Mouse (Mus musculus) liver, embryonic 14.5 days (tissue): ENCODE measurements at regions not wholly inside any gene's neighbourhood (a gene's known extent, or its start where the extent isn't known, plus 50 kb on each side); places are given as distances from the start of the nearest gene placed in this dataset.

Experiments
- CTCF ChIP-seq: IDR thresholded peaks from 2 replicates; pipeline ENCODE4 v1.5.1; 2016; ENCODE audit warnings: antibody characterized with exemption, low read depth, control low read depth
- EP300 ChIP-seq: IDR thresholded peaks from 2 replicates; pipeline ENCODE4 v1.6.1; 2016; ENCODE audit warnings: antibody characterized with exemption, low read depth

DNA sequence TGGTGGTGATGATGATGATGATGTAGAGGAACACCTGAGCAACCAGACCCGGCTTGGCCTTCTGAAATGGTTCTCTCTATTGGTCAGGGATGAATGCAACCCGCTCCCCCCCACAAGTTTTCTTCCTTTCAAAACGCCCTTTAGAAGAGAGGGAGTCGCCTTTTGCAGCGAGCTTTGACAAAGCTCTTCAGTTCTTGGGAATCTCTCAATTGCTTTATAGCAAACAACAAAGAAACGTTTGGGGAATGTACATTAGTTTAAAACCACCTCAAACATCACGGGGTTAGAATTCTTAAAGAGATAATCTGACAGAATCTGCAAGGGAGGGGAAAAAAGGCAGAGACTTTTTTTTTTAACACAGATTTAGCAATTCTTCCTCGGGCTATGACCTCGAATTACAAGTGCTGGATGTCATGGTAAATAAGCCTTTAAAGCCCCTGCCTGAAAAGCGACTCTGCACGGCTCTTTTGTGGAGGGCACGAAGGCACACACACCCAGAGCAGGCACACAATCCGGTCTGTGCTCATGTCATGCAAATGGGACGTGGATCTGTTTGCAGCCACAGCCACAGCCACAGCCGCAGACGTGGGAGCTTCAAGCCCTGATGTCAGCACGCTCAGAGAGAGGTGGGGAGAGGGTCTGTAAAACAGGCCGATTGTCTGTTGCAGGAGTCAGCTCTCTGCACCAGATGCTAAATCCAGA lies 81.2 kb upstream of the Msx2 start:
- TF ChIP-seq CTCF (no peak), EP300 (no peak)
